Mouse (Mus musculus) erythroblast, adult 5-6 weeks (primary cell): ENCODE data around the gene Cd300e. TPM values are rescaled to one million over a fixed set of nuclear protein-coding genes. Genes with fewer than 3 reads are reported as not detected.

Source experiments
- ATAC-seq: replicated peaks from 2 replicates; pipeline ENCODE4 v1.8.0; 2016; ENCODE audit warnings: moderate number of reproducible peaks, mild to moderate bottlenecking, moderate TSS enrichment, inconsistent platforms; ENCODE audit not compliant: poor library complexity, low FRiP score, severe bottlenecking
- total RNA-seq, 2 experiments: library from RNA; stranded (forward) in 1 of 2; stranded (reverse) in 1 of 2; fragments of 150-400 nt in 1 of 2; fragments of 200-764, 138-1000 nt in 1 of 2; gene quantifications; 2 replicates each; pipeline versions ENCODE4 v1.2.3 to v1.2.4; 2015 to 2017; ENCODE audit warnings: low replicate concordance in 2 of 2

The Cd300e gene
- total RNA-seq, 2 experiments from 2014 or later = 0.43 to 2.7 TPM

GRCm38 (mm10) chr11:115084595-115084994 lies 22.6 kb upstream of the Cd300e start:
- ATAC-seq = no peak

- peak; percentile 72 for ATAC-seq
These were observed 21.6 kb upstream of the Cd300e start for GRCm38 (mm10) chr11:115083376-115084139.

- ATAC-seq = no peak
These were observed 20.2 kb upstream of the Cd300e start for GRCm38 (mm10) chr11:115082196-115082595.

GRCm38 (mm10) chr11:115081373-115081772 lies 19.4 kb upstream of the Cd300e start:
- no peak for ATAC-seq

- no peak for ATAC-seq
These were observed 18.9 kb upstream of the Cd300e start for GRCm38 (mm10) chr11:115080886-115081285.

GRCm38 (mm10) chr11:115078680-115079079 lies 16.7 kb upstream of the Cd300e start:
- ATAC-seq = no peak

- ATAC-seq = no peak
These were observed 15.5 kb upstream of the Cd300e start for GRCm38 (mm10) chr11:115077436-115077835.

- no peak for ATAC-seq
These were observed 13.9 kb upstream of the Cd300e start for GRCm38 (mm10) chr11:115075859-115076258.

GRCm38 (mm10) chr11:115075407-115075806 lies 13.4 kb upstream of the Cd300e start:
- no peak for ATAC-seq

GRCm38 (mm10) chr11:115073002-115073401 lies 11.0 kb upstream of the Cd300e start:
- no peak for ATAC-seq

GRCm38 (mm10) chr11:115071631-115072294 lies 9.8 kb upstream of the Cd300e start:
- ATAC-seq = no peak

- no peak for ATAC-seq
These were observed 9.1 kb upstream of the Cd300e start for GRCm38 (mm10) chr11:115071015-115071551.

GRCm38 (mm10) chr11:115066768-115067167 lies 4.8 kb upstream of the Cd300e start:
- ATAC-seq = no peak

GRCm38 (mm10) chr11:115059797-115060196 lies 2.2 kb downstream of the Cd300e start:
- no peak for ATAC-seq

- no peak for ATAC-seq
These were observed 3.3 kb downstream of the Cd300e start for GRCm38 (mm10) chr11:115058701-115059100.

GRCm38 (mm10) chr11:115054537-115054936 lies 7.4 kb downstream of the Cd300e start:
- ATAC-seq = no peak

GRCm38 (mm10) chr11:115052991-115053390 lies 9.0 kb downstream of the Cd300e start:
- no peak for ATAC-seq

GRCm38 (mm10) chr11:115052206-115052605 lies 9.8 kb downstream of the Cd300e start:
- ATAC-seq = no peak

GRCm38 (mm10) chr11:115049282-115049895 lies 12.6 kb downstream of the Cd300e start:
- no peak for ATAC-seq

- no peak for ATAC-seq
These were observed 13.7 kb downstream of the Cd300e start, which contains the start of gene Cd300ld3 for GRCm38 (mm10) chr11:115048259-115048658. Gene Cd300ld3, minus strand, starts transcription at chr11:115048409.
